In genomic region chr6:125279729-125280128, GRCm38 (mm10) we compare ENCODE assay signal across 1 mouse cellular context.
TF ChIP-seq lines count a peak whose summit lies in the region.

No protein-coding gene starts in this region.

TF ChIP-seq in CH12.LX, 34 proteins besides CTCF, POLR2A, EP300 and RAD21:
- TF ChIP-seq JUND (conservative IDR thresholded peaks at IDR 0.05; ENCODE audit: low read depth, low read length) (no peak), ELF1 (IDR thresholded peaks at IDR 0.05; ENCODE audit: low read depth, low read length) (0 out of 2 replicates have a peak, but pooled peaks have one; percentile 40)
TF ChIP-seq in CH12.LX: peak in this region for 1.
